Mouse (Mus musculus) brown adipose tissue, adult 24 weeks (tissue): ENCODE data around the gene E2f4. TPM values are rescaled to one million over a fixed set of nuclear protein-coding genes. Genes with fewer than 3 reads are reported as not detected.
"Not testable (repeated sequence)": the region's sequence is repeated elsewhere in the genome, so short reads cannot be mapped to it uniquely, and the experiment has no call there.

Experiments used
- H3K27ac ChIP-seq: fragments of 200-500 bp; replicated peaks from 2 replicates; pipeline ENCODE4 v1.5.1; 2012; ENCODE audit warnings: low read depth, mild to moderate bottlenecking, low read length
- H3K4me1 ChIP-seq: fragments of 200-500 bp; 2 replicates; pipeline ENCODE4 v1.6.1; 2012; ENCODE audit warnings: low read length, mixed read lengths; ENCODE audit not compliant: control insufficient read depth, insufficient read depth, insufficient read length
- H3K4me3 ChIP-seq: fragments of 200-500 bp; 2 replicates; pipeline ENCODE4 v1.5.1; 2012; ENCODE audit warnings: low read depth, mild to moderate bottlenecking, low read length, moderate library complexity; ENCODE audit not compliant: insufficient read depth
- polyA plus RNA-seq: library from polyadenylated mRNA; stranded (reverse); fragments of >200 nt; gene quantifications from 2 replicates; pipeline ENCODE4 v1.2.4, GENCODE M21; 2012; ENCODE audit not compliant: missing spikeins, insufficient read depth, insufficient read length

E2f4 gene
- polyA plus RNA-seq, 1 experiment, result 22.5 TPM

GRCm38 (mm10) chr8:105280567-105280966 lies 16.9 kb upstream of the E2f4 start:
- Histone ChIP-seq H3K4me3 (no peak overlapping the region), H3K4me1 (no peaks in the 10 kb centered on the region), H3K27ac (no peak overlapping the region)

DNA sequence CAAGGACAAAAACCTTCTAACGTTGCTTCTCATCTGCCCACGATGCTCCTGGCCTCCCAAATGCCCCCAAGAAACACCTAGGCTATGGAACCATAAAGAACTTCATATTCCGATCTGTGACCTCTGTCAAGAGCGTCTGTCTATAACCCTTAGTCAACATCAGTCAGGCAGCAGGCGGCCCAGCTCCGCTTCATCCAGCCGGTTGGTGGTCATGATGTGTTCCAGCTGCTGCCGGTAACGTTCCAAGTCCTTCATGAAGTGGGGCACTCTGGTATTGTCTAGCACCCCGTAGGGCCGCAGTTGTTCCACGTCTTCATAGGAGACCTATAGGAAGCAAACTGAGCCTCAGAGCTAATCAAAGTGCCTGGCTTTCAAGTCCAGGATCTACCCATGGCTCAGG lies 15.6 kb upstream of the E2f4 start:
- Histone ChIP-seq H3K4me3 (no peak overlapping the region), H3K27ac (no peak overlapping the region), H3K4me1 (no peaks in the 10 kb centered on the region)

GRCm38 (mm10) chr8:105282239-105282638 lies 15.2 kb upstream of the E2f4 start:
- Histone ChIP-seq H3K4me1 (no peaks in the 10 kb centered on the region), H3K4me3 (no peak overlapping the region), H3K27ac (no peak overlapping the region)

DNA sequence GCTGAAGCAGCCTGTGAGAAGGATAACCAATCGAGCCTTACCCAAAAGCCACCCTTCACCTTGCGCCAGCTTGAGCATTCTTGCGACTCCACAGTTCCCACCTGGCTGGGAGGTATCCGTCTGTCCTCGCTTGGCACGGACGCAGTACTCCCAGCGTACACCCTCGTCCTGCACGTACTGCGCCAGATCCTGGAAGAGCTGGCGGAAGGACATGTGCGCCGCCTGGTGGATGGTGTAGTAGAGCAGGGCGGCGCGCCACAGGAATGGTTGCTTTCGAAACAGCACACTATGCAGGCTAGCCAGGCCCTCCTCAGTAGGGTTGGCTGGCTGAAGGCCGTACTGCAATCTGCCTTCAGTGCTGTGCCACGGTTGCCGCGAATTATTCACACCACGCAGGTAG lies 14.4 kb upstream of the E2f4 start:
- H3K27ac ChIP-seq, result no peak overlapping the region
- H3K4me1 ChIP-seq, result no peaks in the 10 kb centered on the region
- H3K4me3 ChIP-seq, result no peak overlapping the region

- H3K4me3 ChIP-seq, result no peak overlapping the region
- no peak overlapping the region for H3K27ac ChIP-seq
- peaks cover 8% of the 10 kb centered on the region for H3K4me1 ChIP-seq
Measured at GRCm38 (mm10) chr8:105285514-105285913, 11.9 kb upstream of the E2f4 start.

GRCm38 (mm10) chr8:105286907-105287306 lies 10.6 kb upstream of the E2f4 start:
- no peak overlapping the region for H3K4me3 ChIP-seq
- H3K4me1 ChIP-seq, result peaks cover 9% of the 10 kb centered on the region
- H3K27ac ChIP-seq, result no peak overlapping the region

DNA sequence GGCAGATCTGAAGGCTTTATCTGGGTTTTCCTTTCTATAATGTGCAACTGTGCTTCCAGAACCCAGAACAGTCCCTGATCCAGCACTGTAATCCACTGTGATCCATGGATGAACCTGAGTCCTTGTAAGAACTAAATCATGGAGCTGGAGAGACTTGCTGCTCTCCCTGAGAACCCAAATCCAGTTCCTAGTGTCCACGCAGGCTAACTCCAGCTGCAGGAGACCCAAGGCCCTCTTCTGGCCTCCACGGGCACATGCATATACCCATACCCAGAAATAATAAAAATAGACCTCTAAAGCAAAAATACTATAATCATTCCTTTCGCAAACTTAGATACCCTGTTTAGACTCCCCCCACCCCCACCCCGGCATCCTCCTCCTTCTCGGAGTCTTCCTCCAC lies 9.2 kb upstream of the E2f4 start:
- H3K4me3 ChIP-seq, result no peak overlapping the region
- H3K4me1 ChIP-seq, result peaks cover 9% of the 10 kb centered on the region
- H3K27ac ChIP-seq, result no peak overlapping the region

GRCm38 (mm10) chr8:105288958-105289732 lies 8.3 kb upstream of the E2f4 start:
- Histone ChIP-seq H3K4me3 (peak overlapping the region; percentile 75), H3K27ac (peak overlapping the region; percentile 61; the same call in 1 of the 2 replicates), H3K4me1 (peaks cover 9% of the 10 kb centered on the region)

DNA sequence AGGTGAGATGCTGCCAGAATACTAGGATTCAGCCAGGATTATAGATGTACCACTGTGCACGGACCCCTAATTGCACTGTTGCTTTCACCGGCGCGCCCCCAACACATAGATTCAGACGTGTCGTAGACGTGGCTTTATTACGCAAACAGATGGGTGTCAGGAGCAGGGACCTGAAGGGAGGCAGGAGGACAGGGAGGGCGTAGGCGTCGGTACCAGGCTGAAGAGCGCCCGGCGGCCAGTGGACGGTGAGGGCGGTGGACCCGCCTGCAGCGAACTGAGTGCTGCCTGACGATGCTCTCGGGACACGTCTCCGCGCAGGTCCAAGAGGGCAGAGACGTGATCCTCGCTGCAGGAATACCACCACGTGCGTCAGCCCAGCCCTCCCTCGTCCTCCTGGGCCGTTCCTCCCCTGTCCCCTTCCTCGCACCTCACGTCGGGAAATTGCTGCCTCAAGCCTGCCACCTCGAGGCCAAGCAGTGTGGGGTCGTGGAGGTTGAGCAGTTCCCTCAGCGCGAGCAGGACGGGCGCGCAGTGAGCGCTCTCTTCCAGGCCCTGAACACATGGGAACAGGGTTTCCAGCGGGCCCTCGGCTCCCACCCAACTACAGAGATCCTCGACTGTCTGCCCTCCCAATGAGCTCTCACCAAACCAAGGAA lies 7.5 kb upstream of the E2f4 start, which contains the start of gene 4931428F04Rik:
4931428F04Rik (minus strand) TSS at position 60 of the 656 bp plus-strand sequence.
- H3K4me3 ChIP-seq, result peak within 1 kb of the TSS; percentile 75
- peaks cover 9% of the 10 kb centered on the region for H3K4me1 ChIP-seq
- H3K27ac ChIP-seq, result peak within 1 kb of the TSS; percentile 61; the same call in 1 of the 2 replicates

DNA sequence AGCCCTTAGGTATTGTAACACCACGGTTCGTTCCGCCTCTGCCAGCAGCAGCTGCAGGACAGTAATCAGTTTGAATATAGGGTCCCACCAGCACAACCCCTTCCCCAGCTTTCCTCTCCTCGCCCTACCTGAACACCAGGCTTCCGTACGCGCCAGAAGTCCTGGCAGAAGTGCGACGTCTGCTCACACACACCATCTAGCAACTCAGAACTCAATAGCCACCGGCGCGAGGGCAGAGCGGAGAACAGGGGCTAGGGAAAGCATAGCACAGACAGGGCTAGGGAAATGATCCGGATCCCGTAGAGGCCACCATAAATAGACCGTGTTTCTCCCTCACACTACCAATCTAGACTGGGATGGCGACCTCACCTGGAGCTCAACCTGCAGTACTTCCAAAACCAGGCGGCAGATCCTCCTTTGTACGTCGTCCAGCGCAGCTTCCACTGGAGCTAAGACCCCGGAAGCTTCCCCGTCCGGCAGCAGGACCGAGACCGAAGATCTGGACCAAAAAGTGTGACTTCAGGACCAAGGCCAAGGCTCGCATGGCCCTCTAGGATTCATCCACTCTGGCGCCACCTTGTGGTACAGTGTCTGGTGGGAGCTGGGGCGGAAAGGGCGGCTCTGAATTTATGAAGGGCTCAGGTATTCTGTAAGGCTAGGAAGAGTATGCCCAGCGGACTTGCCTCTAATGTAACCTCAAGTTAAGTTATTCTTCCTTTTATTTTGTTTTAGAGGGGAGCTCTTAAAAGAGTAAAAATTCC lies 6.7 kb upstream of the E2f4 start:
- Histone ChIP-seq H3K4me3 (no peak overlapping the region), H3K4me1 (peaks cover 9% of the 10 kb centered on the region), H3K27ac (no peak overlapping the region)

- H3K27ac ChIP-seq, H3K4me3 ChIP-seq, H3K4me1 ChIP-seq: not testable (repeated sequence)
Measured at GRCm38 (mm10) chr8:105291364-105291763, 6.1 kb upstream of the E2f4 start.

GRCm38 (mm10) chr8:105291802-105292201 lies 5.7 kb upstream of the E2f4 start:
- H3K4me1 ChIP-seq, H3K4me3 ChIP-seq, H3K27ac ChIP-seq: not testable (repeated sequence)

DNA sequence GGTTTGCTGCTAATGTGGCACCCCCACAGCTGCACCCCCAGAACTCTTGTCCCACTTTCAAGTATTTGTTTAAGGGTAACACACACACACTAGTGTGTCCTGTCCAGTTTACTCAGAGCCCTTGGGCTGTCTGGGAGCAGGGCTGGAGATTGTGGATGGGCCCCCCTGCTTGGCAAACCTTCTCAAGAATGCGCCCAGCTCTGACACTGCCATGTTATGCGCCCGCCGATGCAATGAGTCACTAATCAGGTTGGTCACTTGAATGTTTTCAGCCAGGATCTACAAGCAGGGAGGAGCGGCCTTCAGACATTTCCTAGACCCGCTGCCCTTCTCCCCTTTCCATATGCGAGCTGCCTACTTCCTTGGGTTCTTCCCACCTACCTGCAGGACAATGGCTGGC lies 5.0 kb upstream of the E2f4 start:
- Histone ChIP-seq H3K4me3 (no peak overlapping the region), H3K4me1 (peaks cover 9% of the 10 kb centered on the region), H3K27ac (no peak overlapping the region)

- Histone ChIP-seq H3K4me3 (no peak overlapping the region), H3K4me1 (peaks cover 9% of the 10 kb centered on the region), H3K27ac (no peak overlapping the region)
Measured at GRCm38 (mm10) chr8:105293405-105293804, 4.1 kb upstream of the E2f4 start.

DNA sequence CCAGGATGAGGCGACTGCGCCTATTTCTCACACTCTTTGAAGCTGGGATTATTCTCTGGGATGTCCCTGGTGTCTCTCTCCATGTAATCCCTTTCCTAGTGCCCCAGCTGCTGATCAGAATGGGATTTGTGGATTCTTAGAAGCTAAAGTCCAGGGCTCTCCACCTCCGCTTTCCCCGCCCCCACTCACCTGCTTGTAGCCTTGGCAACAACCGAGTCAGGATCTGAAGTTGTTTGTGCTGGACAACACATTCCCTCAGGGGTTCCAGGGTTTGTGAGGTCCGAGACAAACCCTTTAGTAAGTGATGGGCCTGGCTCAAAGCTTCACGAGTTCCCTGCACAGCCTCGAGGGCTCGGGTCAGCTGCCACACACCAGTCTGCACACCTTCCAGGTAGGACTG lies 2.7 kb upstream of the E2f4 start:
- peak overlapping the region; percentile 55 for H3K4me3 ChIP-seq
- H3K4me1 ChIP-seq, result peaks cover 11% of the 10 kb centered on the region
- peak overlapping the region; percentile 80 for H3K27ac ChIP-seq
